Mouse (Mus musculus) yolk sac, embryonic 10.5 days (tissue): Measurements from ENCODE around the gene Ctdnep1.

Experiments used
- DNase-seq: peaks from one replicate; pipeline ENCODE4 v3.0.0-alpha.2; 2017; ENCODE audit warnings: low spot score

Ctdnep1 gene

DNA sequence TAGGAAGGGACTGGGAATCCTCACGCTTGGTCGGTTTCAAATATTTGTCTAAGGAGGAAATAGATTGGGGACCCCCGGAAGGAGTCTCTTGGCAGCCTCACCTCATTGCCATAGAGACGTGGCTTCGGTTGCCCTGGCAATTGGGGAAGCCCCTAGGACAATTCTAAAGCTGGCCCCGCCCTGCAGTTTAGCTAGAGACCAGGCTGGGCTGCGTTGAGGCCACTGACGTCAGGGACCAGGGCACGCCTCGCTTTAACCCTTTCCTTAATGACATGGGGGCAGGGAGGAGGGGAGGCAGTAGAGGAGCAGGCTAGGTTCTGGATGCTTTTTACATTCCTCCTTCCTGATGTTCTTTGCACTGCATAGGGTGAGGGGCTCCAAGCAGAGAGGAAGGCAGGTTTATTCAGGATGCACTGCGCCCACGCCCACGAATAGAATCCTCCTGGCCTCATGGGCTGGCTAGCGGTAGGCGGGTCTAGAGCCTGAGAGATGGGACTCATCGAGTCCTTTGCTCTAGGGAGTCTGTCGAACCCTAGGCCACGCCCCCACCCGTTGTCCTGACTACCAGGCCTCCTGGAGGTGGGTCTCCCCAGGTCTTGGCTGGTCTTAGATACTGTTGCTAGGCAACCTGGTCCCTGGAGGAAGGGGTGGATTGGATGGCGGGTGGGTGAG is 48.3 kb downstream of the Ctdnep1 start:
- peak; percentile 82 for DNase-seq

DNA sequence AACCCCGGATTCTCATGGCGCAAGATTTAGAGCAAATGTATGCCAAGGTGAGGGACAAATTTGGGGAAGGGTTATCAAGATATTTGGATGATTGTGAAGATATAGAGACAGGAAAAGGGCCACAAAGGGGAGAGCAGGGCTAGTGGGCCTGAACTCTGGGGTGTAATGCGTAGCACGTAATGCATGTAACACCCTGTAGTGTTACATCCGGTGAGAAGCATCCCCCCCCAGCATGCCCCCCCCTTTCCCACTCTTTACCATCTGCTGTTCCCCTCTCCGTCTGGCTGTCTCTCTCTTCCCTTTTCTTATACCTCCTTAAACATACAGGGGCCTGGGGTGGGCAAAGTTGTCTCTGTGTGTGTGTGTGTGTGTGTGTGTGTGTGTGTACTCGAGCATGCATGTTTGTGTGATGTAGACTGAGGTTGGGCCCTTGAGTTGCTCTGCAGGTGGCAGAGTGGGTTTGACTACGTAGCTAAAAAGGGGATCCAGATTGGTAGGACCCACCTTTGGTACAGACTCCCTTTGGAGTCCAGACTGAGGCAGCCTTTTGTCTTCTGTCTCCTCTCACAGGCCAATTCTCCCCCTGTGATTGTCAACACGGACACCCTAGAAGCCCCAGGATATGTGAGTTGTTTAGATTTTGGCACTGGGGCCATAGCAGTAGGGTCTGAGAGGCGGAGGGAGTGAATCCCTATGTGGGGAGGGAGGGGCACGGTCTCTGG is 49.0 kb downstream of the Ctdnep1 start:
- no peak for DNase-seq

DNA sequence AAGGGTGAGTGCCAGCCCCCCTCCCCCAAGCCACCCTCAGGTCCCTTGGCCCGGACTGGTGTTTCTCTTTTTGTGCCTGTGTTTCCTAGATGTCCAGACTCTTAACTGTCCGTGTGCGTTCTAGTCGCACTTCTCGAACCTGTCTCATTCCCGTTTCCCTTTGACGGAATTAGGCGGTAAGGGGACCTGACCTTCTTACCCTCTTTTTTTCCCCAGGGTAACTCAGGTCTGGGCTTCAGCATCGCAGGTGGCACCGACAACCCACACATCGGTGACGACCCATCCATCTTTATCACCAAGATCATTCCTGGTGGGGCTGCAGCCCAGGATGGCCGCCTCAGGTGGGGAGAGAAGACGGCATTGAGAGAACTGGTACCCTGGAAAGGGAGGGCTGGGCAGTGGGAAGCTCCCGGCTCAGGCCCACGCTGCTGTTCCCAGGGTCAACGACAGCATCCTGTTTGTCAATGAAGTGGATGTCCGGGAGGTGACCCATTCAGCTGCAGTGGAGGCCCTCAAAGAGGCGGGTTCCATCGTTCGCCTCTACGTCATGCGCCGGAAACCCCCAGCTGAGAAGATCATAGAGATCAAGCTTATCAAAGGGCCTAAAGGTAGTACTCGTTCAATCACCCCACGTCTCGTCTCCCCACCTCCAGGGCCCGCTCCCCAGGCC is 49.8 kb downstream of the Ctdnep1 start:
- DNase-seq: no peak

DNA sequence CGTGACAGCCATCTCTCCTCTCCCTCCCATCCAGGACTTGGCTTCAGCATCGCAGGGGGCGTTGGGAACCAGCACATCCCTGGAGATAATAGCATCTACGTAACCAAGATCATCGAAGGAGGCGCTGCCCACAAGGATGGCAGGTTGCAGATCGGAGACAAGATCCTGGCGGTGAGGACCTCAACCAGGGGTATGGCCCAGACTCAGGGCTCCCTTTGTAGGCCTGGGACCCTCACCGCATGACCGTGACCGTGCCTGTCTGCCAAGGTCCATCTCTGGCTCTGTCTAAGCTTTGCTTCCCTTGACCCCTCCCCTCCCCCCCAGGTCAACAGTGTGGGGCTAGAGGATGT is 50.3 kb downstream of the Ctdnep1 start:
- no peak for DNase-seq

DNA sequence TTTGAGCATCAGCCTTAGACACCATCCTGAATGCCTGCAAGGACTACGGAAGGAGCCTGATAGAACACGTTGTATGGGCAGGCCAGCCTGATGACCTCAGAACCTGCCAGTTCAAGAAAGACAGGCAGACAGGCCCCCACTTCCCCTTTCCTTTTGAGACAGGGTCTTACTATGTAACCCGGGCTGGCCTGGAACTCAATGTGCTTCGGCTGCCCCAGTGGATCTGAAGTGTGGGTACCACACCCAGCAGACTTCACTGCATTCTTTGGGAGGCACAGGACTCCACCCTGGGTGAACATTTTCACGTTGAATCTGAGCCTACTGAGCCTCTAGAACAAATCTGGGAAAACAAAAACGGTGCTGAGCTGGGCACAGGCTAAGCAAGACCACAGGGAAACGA is 57.2 kb downstream of the Ctdnep1 start:
- no peak for DNase-seq

DNA sequence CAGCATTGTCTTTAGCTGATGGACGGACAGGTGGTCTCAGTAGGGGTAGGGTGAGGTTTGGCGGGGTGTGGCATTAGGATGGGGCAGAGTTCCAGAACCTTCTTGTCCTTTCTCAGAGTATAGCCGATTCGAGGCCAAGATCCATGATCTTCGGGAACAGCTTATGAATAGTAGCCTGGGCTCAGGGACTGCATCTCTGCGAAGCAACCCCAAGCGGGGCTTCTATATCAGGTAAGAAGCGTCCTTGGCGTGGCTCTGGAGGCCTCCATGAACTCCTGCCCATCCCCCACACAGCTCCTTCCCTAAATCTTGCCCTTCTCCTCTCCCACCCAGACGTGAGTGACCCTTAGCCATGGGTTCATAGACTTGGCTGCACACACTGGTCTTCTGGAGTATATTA is 58.7 kb downstream of the Ctdnep1 start:
- no peak for DNase-seq

DNA sequence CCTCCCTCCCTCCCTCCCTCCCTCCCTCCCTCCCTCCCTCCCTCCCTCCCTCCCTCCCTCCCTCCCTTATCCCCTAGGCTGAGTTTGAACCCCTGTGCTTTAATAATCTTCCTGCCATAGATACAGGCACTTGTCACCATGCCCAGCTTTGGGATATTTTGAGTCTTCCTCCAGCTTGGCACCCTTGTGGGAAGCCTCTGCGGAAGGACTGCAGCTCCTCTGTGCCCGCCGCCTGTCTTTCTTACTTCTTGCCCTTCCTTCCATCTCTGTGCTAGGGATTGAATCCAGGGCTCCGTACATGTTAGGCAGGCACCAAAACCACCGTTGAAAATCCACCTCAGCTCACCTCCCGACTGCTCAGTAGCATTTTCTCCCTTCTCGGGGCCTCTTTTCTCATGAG is 59.2 kb downstream of the Ctdnep1 start:
- DNase-seq: no peak
